Mouse (Mus musculus) heart, embryonic 12.5 days (tissue): Measurements from ENCODE around the gene Olr1. TPM values are rescaled to one million over a fixed set of nuclear protein-coding genes. Genes with fewer than 3 reads are reported as not detected.

ENCODE experiments used
- ATAC-seq: fragments of 200-750 bp; cut with Nextera tagmentation; 2 replicates; pipeline ENCODE4 v1.8.0; 2017; ENCODE audit warnings: moderate TSS enrichment, moderate library complexity; ENCODE audit not compliant: insufficient number of reproducible peaks, low FRiP score
- H3K27ac ChIP-seq: fragments of 300-500 bp; sonication (generic); 2 replicates; pipeline ENCODE4 v1.5.1; 2016; ENCODE audit warnings: mild to moderate bottlenecking, moderate library complexity; ENCODE audit not compliant: poor library complexity, severe bottlenecking
- H3K27me3 ChIP-seq: fragments of 300-500 bp; sonication (generic); replicated peaks from 2 replicates; pipeline ENCODE4 v1.6.1; 2016; ENCODE audit warnings: mild to moderate bottlenecking, moderate library complexity
- H3K36me3 ChIP-seq: fragments of 300-500 bp; sonication (generic); 2 replicates; pipeline ENCODE4 v1.6.1; 2016; ENCODE audit warnings: mild to moderate bottlenecking, moderate library complexity
- H3K4me1 ChIP-seq: fragments of 300-500 bp; sonication (generic); replicated peaks from 2 replicates; pipeline ENCODE4 v1.6.1; 2016; ENCODE audit warnings: mild to moderate bottlenecking
- H3K4me2 ChIP-seq: fragments of 300-500 bp; sonication (generic); 2 replicates; pipeline ENCODE4 v1.6.1; 2016; ENCODE audit warnings: mild to moderate bottlenecking, moderate library complexity
- H3K4me3 ChIP-seq: fragments of 300-500 bp; sonication (generic); 2 replicates; pipeline ENCODE4 v1.5.1; 2016; ENCODE audit warnings: mild to moderate bottlenecking
- H3K9ac ChIP-seq: fragments of 300-500 bp; sonication (generic); 2 replicates; pipeline ENCODE4 v1.6.1; 2016; ENCODE audit warnings: mild to moderate bottlenecking, moderate library complexity
- H3K9me3 ChIP-seq: fragments of 300-500 bp; sonication (generic); replicated peaks from 2 replicates; pipeline ENCODE4 v1.6.1; 2016; ENCODE audit warnings: mild to moderate bottlenecking, moderate library complexity
- WGBS: fragments of 180-500 bp; shearing (Covaris S2); methylation state at CpG from one replicate; pipeline ENCODE4 v1.1.7; 2016; 5-methylcytosine and 5-hydroxymethylcytosine counted together
- polyA plus RNA-seq: library from polyadenylated mRNA; unstranded; fragments of >200 nt; fragmentation: Nextera tagmentation; extraction: Ambion mirVana; gene quantifications from 2 replicates; pipeline ENCODE4 v1.2.1, GENCODE M21; 2016

Olr1 gene
- 0.42 and 0.46 TPM in 2 replicates for polyA plus RNA-seq

DNA sequence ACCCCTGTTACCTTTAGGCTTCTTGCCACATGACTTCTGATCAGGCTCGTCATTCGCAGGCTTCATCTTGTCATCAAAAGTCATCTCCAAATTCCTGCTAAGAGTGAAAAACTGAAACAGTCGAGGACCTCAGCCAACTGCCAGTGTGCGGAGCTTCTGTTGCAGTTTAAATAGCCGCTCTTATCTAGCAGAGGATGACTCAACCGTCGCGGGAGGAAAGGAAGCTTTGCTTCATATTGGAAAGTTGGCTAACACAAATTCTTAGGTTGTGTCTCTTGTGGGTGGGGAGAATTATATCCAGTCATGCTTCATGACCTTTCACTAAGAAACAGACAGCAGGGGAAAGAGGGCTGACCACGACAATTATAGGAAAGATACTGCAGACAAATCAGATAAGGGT is at the start of gene Olr1:
TSS of gene Olr1 (minus strand) at position 142 of the 400 bp plus-strand sequence.
- H3K36me3 ChIP-seq, result no peaks in the 10 kb centered on the region
- no peak for ATAC-seq
- H3K4me3 ChIP-seq, result no peak within 1 kb of the TSS
- H3K27me3 ChIP-seq, result no peaks in the 10 kb centered on the region
- H3K27ac ChIP-seq, result no peak within 1 kb of the TSS
- peaks cover 5% of the 10 kb centered on the region for H3K9me3 ChIP-seq
- no peak within 1 kb of the TSS for H3K4me2 ChIP-seq
- no peaks in the 10 kb centered on the region for H3K4me1 ChIP-seq
- 43% methylated on average over 9 of the region's 9 CpGs for WGBS
- no peak within 1 kb of the TSS for H3K9ac ChIP-seq

DNA sequence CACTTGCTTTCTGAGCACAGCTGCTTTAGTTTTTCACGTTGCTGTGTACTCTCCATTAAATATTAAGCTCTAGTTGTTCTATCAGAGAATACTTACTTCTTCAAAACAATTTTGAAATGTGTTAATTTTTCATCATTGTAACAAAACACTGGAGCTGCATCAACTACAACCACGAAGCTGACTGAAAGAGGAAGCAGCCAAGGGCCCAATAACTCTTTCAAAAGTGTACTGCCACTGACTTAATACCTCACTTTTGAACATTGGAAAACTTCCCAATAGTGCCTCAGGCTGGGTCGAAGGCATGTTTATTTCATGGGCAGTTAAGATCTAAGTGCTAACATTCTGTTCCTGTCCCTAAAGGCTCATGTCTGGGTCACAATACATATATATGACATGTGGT is 41.0 kb upstream of the Olr1 start:
- Histone ChIP-seq H3K9ac (no peak overlapping the region), H3K9me3 (no peaks in the 10 kb centered on the region), H3K4me1 (no peaks in the 10 kb centered on the region), H3K27ac (no peak overlapping the region), H3K27me3 (no peaks in the 10 kb centered on the region), H3K4me2 (no peak overlapping the region), H3K36me3 (no peaks in the 10 kb centered on the region), H3K4me3 (no peak overlapping the region)
- WGBS, result 71% methylated on average over 3 of the region's 3 CpGs
- no peak for ATAC-seq

DNA sequence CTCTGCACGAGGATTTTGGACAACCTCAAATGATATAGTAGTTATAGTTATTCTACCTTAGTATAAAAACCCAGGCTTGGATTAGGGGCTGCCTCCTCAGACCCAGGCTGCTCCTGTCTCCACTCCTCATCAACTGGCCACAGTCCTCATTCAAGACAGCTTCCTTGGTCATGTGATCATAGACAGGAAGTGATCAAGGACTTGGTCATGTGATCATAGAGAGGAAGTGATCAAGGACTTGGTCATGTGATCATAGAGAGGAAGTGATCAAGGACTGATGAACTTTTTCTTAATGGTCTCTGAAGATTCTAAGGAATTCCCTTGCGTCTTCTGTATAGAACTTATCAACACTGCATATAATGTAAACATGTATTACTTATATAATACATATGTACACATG is 40.3 kb upstream of the Olr1 start:
- Histone ChIP-seq H3K4me3 (no peak overlapping the region), H3K9ac (no peak overlapping the region), H3K4me1 (no peaks in the 10 kb centered on the region; the same call in 1 of the 2 replicates), H3K36me3 (0 out of 2 replicates have a peak, but pooled peaks cover 4% of the 10 kb centered on the region), H3K27ac (no peak overlapping the region), H3K4me2 (no peak overlapping the region), H3K9me3 (no peaks in the 10 kb centered on the region), H3K27me3 (no peaks in the 10 kb centered on the region)
- ATAC-seq, result no peak
- WGBS, result 79% methylated on average over 2 of the region's 2 CpGs

DNA sequence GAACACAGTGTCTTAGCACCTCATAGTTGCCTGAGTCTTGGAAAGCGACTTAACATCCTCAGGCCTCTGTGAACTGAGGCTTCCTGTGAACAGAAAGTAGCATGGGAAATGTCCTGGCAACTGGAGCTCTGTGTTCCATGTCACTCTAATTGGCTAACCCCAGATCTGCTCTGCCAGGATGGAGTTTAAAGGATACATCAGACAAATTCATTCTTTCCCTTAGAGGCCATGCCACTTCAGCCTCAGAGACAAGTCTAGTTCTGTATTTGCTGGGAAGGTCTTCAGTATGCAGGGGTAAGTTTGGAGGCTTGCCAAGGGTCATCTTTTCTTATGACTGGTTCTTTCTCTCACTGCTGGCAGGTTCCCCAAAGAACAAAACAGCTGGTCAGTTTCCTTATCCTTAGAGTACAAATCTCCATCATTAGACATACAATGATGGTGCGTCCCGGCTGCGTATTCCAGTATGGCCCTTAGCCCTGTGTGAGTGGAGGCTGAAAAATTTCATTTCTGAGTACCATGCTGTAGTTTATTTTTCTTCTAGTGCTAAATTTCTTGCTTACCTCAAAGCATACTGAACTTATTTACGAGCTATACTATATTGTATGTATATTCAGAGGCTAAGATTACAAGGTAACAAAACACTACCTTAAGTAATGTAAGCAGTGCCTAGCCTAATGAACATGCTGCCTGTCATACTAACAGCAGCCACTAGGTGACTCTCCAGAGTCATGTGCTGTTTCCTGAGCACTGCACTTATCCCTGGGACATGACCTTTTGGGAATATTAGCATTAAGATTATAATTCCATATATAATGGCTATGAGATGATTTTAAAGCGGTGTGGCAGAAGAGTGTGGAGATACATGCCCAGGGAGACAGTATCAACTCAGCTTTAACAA is 37.0 kb upstream of the Olr1 start:
- ATAC-seq, result peak; percentile 60; the same call in 1 of the 2 replicates
- WGBS, result 58% methylated on average over 6 of the region's 6 CpGs

DNA sequence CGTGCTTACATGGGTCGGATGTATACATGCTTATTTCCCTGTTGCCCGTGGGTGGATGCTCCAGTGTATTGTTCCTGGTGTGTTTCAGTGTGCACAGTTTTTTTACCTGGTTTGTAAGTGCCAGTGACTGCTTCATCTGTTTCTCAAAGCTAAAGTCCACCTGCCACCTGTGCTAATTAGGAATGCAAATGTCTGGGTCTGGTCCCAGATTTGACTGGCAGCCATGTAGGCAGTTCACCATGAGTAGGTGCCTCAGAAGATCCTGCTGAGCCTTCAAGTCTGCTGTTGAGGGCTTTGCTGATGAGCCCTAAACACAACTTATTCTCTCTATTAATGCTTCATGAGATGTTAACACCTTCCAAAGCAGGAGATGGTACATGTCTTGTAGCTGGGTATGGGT is 35.6 kb upstream of the Olr1 start:
- peaks cover 44% of the 10 kb centered on the region for H3K36me3 ChIP-seq
- H3K9me3 ChIP-seq, result no peaks in the 10 kb centered on the region
- 94% methylated on average over 3 of the region's 3 CpGs for WGBS
- ATAC-seq, result no peak
- no peak overlapping the region for H3K27ac ChIP-seq
- no peak overlapping the region for H3K4me2 ChIP-seq
- no peaks in the 10 kb centered on the region for H3K27me3 ChIP-seq
- no peaks in the 10 kb centered on the region; the same call in 1 of the 2 replicates for H3K4me1 ChIP-seq
- H3K4me3 ChIP-seq, result no peak overlapping the region
- H3K9ac ChIP-seq, result no peak overlapping the region

More for the DNA sequence above, 37.0 kb upstream of the Olr1 start:
- Histone ChIP-seq H3K9me3 (no peaks in the 10 kb centered on the region), H3K4me2 (no peak overlapping the region), H3K27me3 (no peaks in the 10 kb centered on the region), H3K9ac (no peak overlapping the region), H3K4me3 (no peak overlapping the region), H3K36me3 (peaks cover 33% of the 10 kb centered on the region), H3K27ac (no peak overlapping the region), H3K4me1 (no peaks in the 10 kb centered on the region; the same call in 1 of the 2 replicates)

DNA sequence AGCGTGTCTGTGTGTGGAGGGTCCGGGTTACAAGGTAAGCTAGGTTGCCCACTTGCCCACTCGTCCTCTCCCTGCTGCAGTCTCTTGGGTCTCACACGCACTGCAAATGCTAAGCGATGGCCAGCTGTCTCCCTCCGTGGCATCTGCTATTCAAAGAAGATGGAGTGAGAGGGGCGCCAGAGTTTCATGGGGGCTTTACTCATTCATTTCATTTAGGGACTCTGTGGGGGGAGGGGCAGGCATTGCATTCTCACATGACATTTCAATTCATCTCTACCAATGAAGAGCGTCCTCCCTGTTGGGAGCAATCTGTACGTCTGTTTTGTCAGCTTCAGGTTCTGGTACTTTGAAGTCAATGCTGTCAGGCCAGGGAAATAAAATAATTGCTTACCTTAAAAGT is 35.0 kb upstream of the Olr1 start:
- Histone ChIP-seq H3K27me3 (no peaks in the 10 kb centered on the region), H3K9me3 (no peaks in the 10 kb centered on the region), H3K4me3 (no peak overlapping the region), H3K27ac (no peak overlapping the region), H3K4me1 (no peaks in the 10 kb centered on the region; the same call in 1 of the 2 replicates), H3K36me3 (peaks cover 47% of the 10 kb centered on the region), H3K9ac (no peak overlapping the region), H3K4me2 (no peak overlapping the region)
- WGBS, result 83% methylated on average over 9 of the region's 9 CpGs
- ATAC-seq, result no peak

DNA sequence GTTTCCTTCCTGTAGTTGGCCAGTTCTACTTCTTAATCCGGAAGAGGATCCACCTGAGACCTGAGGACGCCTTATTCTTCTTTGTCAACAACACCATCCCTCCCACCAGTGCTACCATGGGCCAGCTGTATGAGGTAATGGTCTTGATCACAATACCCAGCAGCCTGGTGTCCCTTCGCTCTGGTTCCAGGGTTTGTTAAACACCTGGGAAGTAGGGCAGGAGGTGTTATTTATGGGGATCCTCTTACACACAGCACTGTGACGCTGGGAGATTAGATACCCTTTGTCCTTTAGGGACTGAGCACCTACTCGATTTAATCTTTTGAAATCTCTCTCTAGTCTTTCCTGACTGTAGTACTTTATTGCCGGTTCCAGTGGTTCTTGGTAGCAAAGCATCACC is 31.6 kb upstream of the Olr1 start:
- Histone ChIP-seq H3K4me1 (peaks cover 17% of the 10 kb centered on the region), H3K9ac (no peak overlapping the region), H3K4me2 (no peak overlapping the region), H3K27ac (no peak overlapping the region), H3K36me3 (peaks cover 47% of the 10 kb centered on the region), H3K9me3 (no peaks in the 10 kb centered on the region), H3K4me3 (no peak overlapping the region), H3K27me3 (no peaks in the 10 kb centered on the region)
- WGBS, result 85% methylated on average over 6 of the region's 6 CpGs
- ATAC-seq, result no peak

DNA sequence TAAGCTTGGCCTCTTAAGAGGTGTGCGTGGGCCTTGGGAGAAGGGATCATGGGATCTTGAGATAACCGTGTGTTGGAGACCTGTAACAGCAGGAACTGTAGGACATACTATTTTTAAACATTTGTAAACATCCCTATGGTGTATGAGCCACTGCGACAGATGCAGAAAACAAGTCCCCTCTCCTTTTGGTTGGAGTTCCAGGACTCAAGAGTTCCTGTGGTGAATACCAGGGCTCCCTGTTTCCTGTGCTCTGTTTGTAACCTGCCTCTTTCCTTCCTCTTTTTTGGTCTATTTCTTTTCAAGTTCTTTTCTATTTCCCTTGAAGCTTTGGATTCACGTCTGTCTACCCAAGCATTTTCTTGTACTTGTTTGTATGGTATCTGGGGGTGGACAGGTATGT is 28.8 kb upstream of the Olr1 start:
- Histone ChIP-seq H3K4me3 (no peak overlapping the region), H3K27ac (no peak overlapping the region), H3K9ac (peak overlapping the region; percentile 17; the same call in 1 of the 2 replicates), H3K4me2 (peak overlapping the region; percentile 82), H3K36me3 (peaks cover 30% of the 10 kb centered on the region), H3K9me3 (no peaks in the 10 kb centered on the region), H3K4me1 (peaks cover 19% of the 10 kb centered on the region), H3K27me3 (no peaks in the 10 kb centered on the region)
- ATAC-seq, result no peak
- 41% methylated on average over 4 of the region's 4 CpGs for WGBS

DNA sequence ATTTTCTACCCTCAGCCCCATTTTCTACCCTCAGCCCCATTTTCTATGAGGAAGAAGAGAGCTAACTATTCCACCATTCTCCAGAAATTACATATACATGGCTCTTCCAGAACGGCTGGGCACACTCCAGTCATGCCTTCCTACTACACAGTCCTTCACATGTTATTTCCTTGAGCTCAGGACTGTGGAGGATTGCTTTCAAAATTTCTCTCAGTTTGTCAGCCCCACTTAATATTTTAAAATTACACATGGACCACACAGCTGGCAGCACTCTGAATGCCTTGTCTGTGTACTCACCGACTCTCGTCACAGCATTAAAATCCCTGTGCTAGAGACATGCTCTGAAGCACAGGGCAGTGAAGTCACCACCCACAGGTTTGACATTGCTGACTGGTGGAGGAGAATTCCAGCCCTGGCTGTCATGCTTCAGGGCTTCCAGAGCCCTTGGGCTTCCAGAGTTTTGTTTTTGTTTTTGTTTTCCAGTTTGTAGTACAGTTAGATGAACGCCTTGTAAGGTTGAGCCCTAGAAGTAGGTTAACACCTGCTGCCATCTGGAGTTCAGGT is 27.7 kb upstream of the Olr1 start:
- ATAC-seq, result no peak
- H3K4me3 ChIP-seq, result peak overlapping the region; percentile 96
- H3K9me3 ChIP-seq, result no peaks in the 10 kb centered on the region
- no peaks in the 10 kb centered on the region for H3K27me3 ChIP-seq
- WGBS, result 60% methylated on average over 4 of the region's 4 CpGs
- peaks cover 22% of the 10 kb centered on the region for H3K36me3 ChIP-seq
- peaks cover 19% of the 10 kb centered on the region for H3K4me1 ChIP-seq
- H3K4me2 ChIP-seq, result peak overlapping the region; percentile 82
- 0 out of 2 replicates have a peak overlapping the region, but pooled peaks have one; percentile 31 for H3K9ac ChIP-seq
- no peak overlapping the region for H3K27ac ChIP-seq

DNA sequence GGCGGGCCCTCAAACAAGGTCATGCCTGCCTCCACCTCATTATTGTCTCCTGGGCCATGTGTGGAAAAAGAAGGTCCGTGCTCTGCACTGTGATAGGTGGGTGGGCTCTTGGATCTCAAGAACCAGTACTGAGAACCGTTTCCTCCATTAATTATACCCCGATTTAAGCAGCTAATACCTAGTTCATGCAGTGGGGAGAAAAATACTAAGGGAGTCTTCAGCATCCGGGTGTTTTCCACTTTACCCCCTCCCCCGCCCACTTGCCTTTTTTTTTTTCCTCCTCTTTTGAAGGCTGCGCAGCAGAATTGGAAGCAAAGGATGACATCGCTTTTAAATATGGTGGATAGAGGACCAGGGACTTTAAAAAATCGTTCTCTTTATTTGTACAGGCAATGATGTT is 27.1 kb upstream of the Olr1 start:
- peaks cover 19% of the 10 kb centered on the region for H3K4me1 ChIP-seq
- H3K36me3 ChIP-seq, result peaks cover 15% of the 10 kb centered on the region
- ATAC-seq, result 0 out of 2 replicates have a peak, but pooled peaks have one; percentile 5
- peak overlapping the region; percentile 82 for H3K4me2 ChIP-seq
- H3K9me3 ChIP-seq, result no peaks in the 10 kb centered on the region
- peak overlapping the region; percentile 90 for H3K9ac ChIP-seq
- peak overlapping the region; percentile 96 for H3K4me3 ChIP-seq
- no peak overlapping the region for H3K27ac ChIP-seq
- WGBS, result 19% methylated on average over 9 of the region's 9 CpGs
- no peaks in the 10 kb centered on the region for H3K27me3 ChIP-seq
